Mouse (Mus musculus) kidney, adult 2 months (tissue): ENCODE data around the gene Fig4. TPM values are rescaled to one million over a fixed set of nuclear protein-coding genes. Genes with fewer than 3 reads are reported as not detected.

ENCODE experiments used
- DNase-seq: peaks from one replicate; pipeline ENCODE4 v3.0.0; 2021
- H3K27ac ChIP-seq: fragments of 200-500 bp; 2 replicates; pipeline ENCODE4 v1.5.1; 2012; ENCODE audit warnings: low read depth, low read length, control low read depth, inconsistent platforms; ENCODE audit not compliant: insufficient read depth
- H3K27me3 ChIP-seq: fragments of 200-500 bp; replicated peaks from 2 replicates; pipeline ENCODE4 v1.6.1; 2012; ENCODE audit warnings: mild to moderate bottlenecking, moderate library complexity, low read length, inconsistent platforms; ENCODE audit not compliant: control insufficient read depth, insufficient read depth
- H3K36me3 ChIP-seq: fragments of 200-500 bp; 2 replicates; pipeline ENCODE4 v1.6.1; 2012; ENCODE audit warnings: mild to moderate bottlenecking, moderate library complexity, low read length, inconsistent platforms; ENCODE audit not compliant: control insufficient read depth, insufficient read depth
- H3K4me1 ChIP-seq: fragments of 200-500 bp; 2 replicates; pipeline ENCODE4 v1.6.1; 2011; ENCODE audit warnings: low read length; ENCODE audit not compliant: control insufficient read depth, insufficient read depth
- H3K4me3 ChIP-seq: fragments of 200-500 bp; 2 replicates; pipeline ENCODE4 v1.5.1; 2011; ENCODE audit warnings: mild to moderate bottlenecking, low read depth, low read length, control low read depth; ENCODE audit not compliant: insufficient read depth
- CTCF ChIP-seq: fragments of 200-500 bp; conservative IDR thresholded peaks from 2 replicates; pipeline ENCODE4 v1.5.1; 2011; ENCODE audit warnings: low read depth, mild to moderate bottlenecking, control low read depth, low read length, moderate library complexity, mixed read lengths; ENCODE audit not compliant: insufficient read depth, insufficient read length
- POLR2A ChIP-seq: fragments of 200-500 bp; IDR thresholded peaks from one replicate; pipeline ENCODE4 v1.6.1; 2011; ENCODE audit warnings: low read depth, low read length, control low read depth
- WGBS: fragments of 180-500 bp; shearing (Covaris S2); methylation state at CpG from one replicate; pipeline ENCODE4 v1.1.7; 2018; 5-methylcytosine and 5-hydroxymethylcytosine counted together
- polyA plus RNA-seq: library from polyadenylated mRNA; depleted of rRNA; stranded (reverse); fragments of >200 nt; gene quantifications from 2 replicates; pipeline ENCODE4 v1.2.3, GENCODE M21; 2012

Gene Fig4
- polyA plus RNA-seq, 1 experiment, result 13.4 TPM

GRCm38 (mm10) chr10:41288074-41288473 is 15.0 kb downstream of the Fig4 start:
- Histone ChIP-seq H3K4me1 (peaks cover 6% of the 10 kb centered on the region; the same call in 1 of the 2 replicates), H3K27me3 (no peaks in the 10 kb centered on the region), H3K36me3 (no peaks in the 10 kb centered on the region; the same call in 1 of the 2 replicates), H3K4me3 (no peak overlapping the region), H3K27ac (no peak overlapping the region)
- DNase-seq, result no peak
- WGBS, result 56% methylated on average over 1 of the region's 1 CpGs
- TF ChIP-seq CTCF, result no peak
- TF ChIP-seq POLR2A, result no peak

GRCm38 (mm10) chr10:41287618-41288017 is 15.4 kb downstream of the Fig4 start:
- Histone ChIP-seq H3K36me3 (no peaks in the 10 kb centered on the region; the same call in 1 of the 2 replicates), H3K27ac (no peak overlapping the region), H3K4me3 (no peak overlapping the region), H3K27me3 (no peaks in the 10 kb centered on the region), H3K4me1 (peaks cover 3% of the 10 kb centered on the region; the same call in 1 of the 2 replicates)
- WGBS, result 91% methylated on average over 3 of the region's 3 CpGs
- no peak for DNase-seq
- TF ChIP-seq CTCF, result no peak
- no peak for TF ChIP-seq POLR2A

- Histone ChIP-seq H3K27me3 (no peaks in the 10 kb centered on the region), H3K4me3 (no peak overlapping the region), H3K4me1 (no peaks in the 10 kb centered on the region), H3K27ac (no peak overlapping the region), H3K36me3 (no peaks in the 10 kb centered on the region; the same call in 1 of the 2 replicates)
- 80% methylated on average over 2 of the region's 2 CpGs for WGBS
- no peak for DNase-seq
- TF ChIP-seq POLR2A (no peak), CTCF (no peak)
Observed at GRCm38 (mm10) chr10:41282086-41282485, 21.0 kb downstream of the Fig4 start.

GRCm38 (mm10) chr10:41280796-41281195 is 22.3 kb downstream of the Fig4 start:
- no peaks in the 10 kb centered on the region; the same call in 1 of the 2 replicates for H3K36me3 ChIP-seq
- H3K27me3 ChIP-seq, result no peaks in the 10 kb centered on the region
- H3K4me1 ChIP-seq, result no peaks in the 10 kb centered on the region
- no peak overlapping the region for H3K4me3 ChIP-seq
- DNase-seq, result no peak
- WGBS, result 87% methylated on average over 2 of the region's 2 CpGs
- TF ChIP-seq POLR2A (no peak), CTCF (no peak)
- H3K27ac ChIP-seq, result no peak overlapping the region

GRCm38 (mm10) chr10:41280177-41280576 is 22.9 kb downstream of the Fig4 start:
- H3K27me3 ChIP-seq, result no peaks in the 10 kb centered on the region
- no peak overlapping the region for H3K27ac ChIP-seq
- DNase-seq, result no peak
- H3K4me3 ChIP-seq, result no peak overlapping the region
- 83% methylated on average over 6 of the region's 6 CpGs for WGBS
- TF ChIP-seq CTCF (no peak), POLR2A (no peak)
- H3K36me3 ChIP-seq, result no peaks in the 10 kb centered on the region; the same call in 1 of the 2 replicates
- H3K4me1 ChIP-seq, result no peaks in the 10 kb centered on the region

GRCm38 (mm10) chr10:41278808-41279207 is 24.3 kb downstream of the Fig4 start:
- no peaks in the 10 kb centered on the region for H3K27me3 ChIP-seq
- no peak overlapping the region for H3K4me3 ChIP-seq
- DNase-seq, result no peak
- TF ChIP-seq CTCF, result no peak
- TF ChIP-seq POLR2A, result no peak
- no peaks in the 10 kb centered on the region for H3K4me1 ChIP-seq
- no peak overlapping the region for H3K27ac ChIP-seq
- 97% methylated on average over 1 of the region's 1 CpGs for WGBS
- H3K36me3 ChIP-seq, result no peaks in the 10 kb centered on the region; the same call in 1 of the 2 replicates

GRCm38 (mm10) chr10:41274871-41275270 is 28.2 kb downstream of the Fig4 start:
- WGBS, result 100% methylated on average over 1 of the region's 1 CpGs
- no peak for DNase-seq
- no peak overlapping the region for H3K4me3 ChIP-seq
- no peaks in the 10 kb centered on the region; the same call in 1 of the 2 replicates for H3K36me3 ChIP-seq
- no peaks in the 10 kb centered on the region for H3K27me3 ChIP-seq
- TF ChIP-seq POLR2A (no peak), CTCF (no peak)
- no peak overlapping the region for H3K27ac ChIP-seq
- no peaks in the 10 kb centered on the region for H3K4me1 ChIP-seq
